ENCODE assay signal across 8 mouse cellular contexts in the genomic region with DNA sequence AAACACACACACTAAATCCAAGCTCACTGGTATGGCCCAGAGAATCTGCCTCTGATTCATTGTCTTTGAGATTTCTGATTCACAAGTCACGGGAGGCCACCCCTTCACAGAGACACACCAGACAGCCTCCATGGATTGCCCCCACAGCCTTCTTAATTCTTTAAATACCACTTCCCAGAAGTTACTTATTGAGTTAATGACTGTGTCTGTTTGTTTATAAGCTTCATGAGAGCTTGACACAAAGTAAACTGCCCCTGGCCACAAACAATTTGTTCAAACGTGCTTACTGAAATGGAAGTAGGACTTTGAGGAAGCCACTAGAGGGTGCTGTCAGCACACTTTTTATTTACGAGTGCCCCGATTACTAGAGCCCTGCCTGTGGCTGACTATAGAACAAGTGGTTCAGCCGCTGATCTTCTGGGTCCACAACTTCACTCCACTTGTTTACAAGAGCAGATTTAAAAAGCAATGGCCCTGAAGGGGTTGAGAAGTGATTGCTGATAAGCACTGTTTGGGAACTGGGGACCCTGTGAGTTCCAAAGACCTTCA.
DNase-seq lines count a peak whose midpoint lies in the region; ATAC-seq and TF ChIP-seq lines count a peak whose summit lies in the region.

No protein-coding gene starts in this region.

- no peak overlapping the region for H3K27ac ChIP-seq in forebrain, embryonic 12.5 days
- no peak overlapping the region for H3K27ac ChIP-seq in hindbrain, embryonic 16.5 days (ENCODE audit: low read depth, low read length)

- H3K27me3 ChIP-seq in forebrain, embryonic 12.5 days: peaks cover 22% of the 10 kb centered on the region
- H3K27me3 ChIP-seq in hindbrain, embryonic 16.5 days (replicated peaks; ENCODE audit: control insufficient read depth, insufficient read depth, low read length): no peaks in the 10 kb centered on the region

- peak; percentile 88 for DNase-seq in NIH3T3 (ENCODE audit: low read depth)
- peak; percentile 93 for DNase-seq in brain, embryonic 14.5 days (ENCODE audit: low read depth)
- DNase-seq in layer of hippocampus, postnatal 36 days: peak; percentile 48 to 49
- DNase-seq in mesoderm, embryonic 11.5 days (ENCODE audit: low read depth, low spot score): peak; percentile 84
- peak; percentile 65 for DNase-seq in right cerebral cortex, postnatal 4 days

- no peaks in the 10 kb centered on the region for H3K4me1 ChIP-seq in forebrain, embryonic 12.5 days
- H3K4me1 ChIP-seq in hindbrain, embryonic 16.5 days (ENCODE audit: control insufficient read depth, insufficient read depth, low read depth, low read length): no peaks in the 10 kb centered on the region

- 14% methylated on average over 5 of the region's 5 CpGs for WGBS in forebrain, embryonic 12.5 days
- 10% methylated on average over 5 of the region's 5 CpGs for WGBS in hindbrain, embryonic 16.5 days

- no peaks in the 10 kb centered on the region for H3K36me3 ChIP-seq in forebrain, embryonic 12.5 days (replicated peaks)
- no peaks in the 10 kb centered on the region for H3K36me3 ChIP-seq in hindbrain, embryonic 16.5 days (ENCODE audit: control insufficient read depth, insufficient read depth, low read length)

- TF ChIP-seq POLR2A in brain, embryonic 14.5 days (IDR thresholded peaks at IDR 0.05; ENCODE audit: borderline replicate concordance, extremely low read depth, insufficient read depth, insufficient read length, poor library complexity, severe bottlenecking): no peak

- 0 out of 2 replicates have a peak, but pooled peaks have one; percentile 58 for ATAC-seq in forebrain, embryonic 12.5 days (ENCODE audit: low FRiP score)
- ATAC-seq in hindbrain, embryonic 16.5 days: peak; percentile 82; the same call in 1 of the 2 replicates
- ATAC-seq in erythroid progenitor cell, adult 5-6 weeks (replicated peaks; ENCODE audit: low FRiP score, poor library complexity, severe bottlenecking): no peak

- no peaks in the 10 kb centered on the region for H3K9me3 ChIP-seq in forebrain, embryonic 12.5 days
- H3K9me3 ChIP-seq in hindbrain, embryonic 16.5 days (ENCODE audit: control insufficient read depth, low read length): no peaks in the 10 kb centered on the region

- no peak overlapping the region for H3K4me2 ChIP-seq in forebrain, embryonic 12.5 days
- H3K4me2 ChIP-seq in hindbrain, embryonic 16.5 days (ENCODE audit: low read length): no peak overlapping the region

- H3K9ac ChIP-seq in forebrain, embryonic 12.5 days: no peak overlapping the region
- H3K9ac ChIP-seq in hindbrain, embryonic 16.5 days (ENCODE audit: low read depth, low read length): no peak overlapping the region

- H3K4me3 ChIP-seq in forebrain, embryonic 12.5 days (replicated peaks): no peak overlapping the region
- no peak overlapping the region for H3K4me3 ChIP-seq in hindbrain, embryonic 16.5 days (ENCODE audit: low read length)

- TF ChIP-seq CTCF in brain, embryonic 14.5 days (IDR thresholded peaks at IDR 0.05; ENCODE audit: borderline replicate concordance, extremely low read depth, insufficient read depth, insufficient read length): peak; percentile 73; the same call in 1 of the 2 replicates
